Mouse (Mus musculus) CD8-positive naive resting alpha-beta T cell, adult 2 months (primary cell): Measurements from ENCODE around the gene Rabep2.

Source experiments
- DNase-seq, 2 experiments: peaks; one replicate each; pipeline ENCODE4 v3.0.0; 2022; ENCODE audit warnings: low read depth in 2 of 2, low spot score in 2 of 2

The Rabep2 gene

DNA sequence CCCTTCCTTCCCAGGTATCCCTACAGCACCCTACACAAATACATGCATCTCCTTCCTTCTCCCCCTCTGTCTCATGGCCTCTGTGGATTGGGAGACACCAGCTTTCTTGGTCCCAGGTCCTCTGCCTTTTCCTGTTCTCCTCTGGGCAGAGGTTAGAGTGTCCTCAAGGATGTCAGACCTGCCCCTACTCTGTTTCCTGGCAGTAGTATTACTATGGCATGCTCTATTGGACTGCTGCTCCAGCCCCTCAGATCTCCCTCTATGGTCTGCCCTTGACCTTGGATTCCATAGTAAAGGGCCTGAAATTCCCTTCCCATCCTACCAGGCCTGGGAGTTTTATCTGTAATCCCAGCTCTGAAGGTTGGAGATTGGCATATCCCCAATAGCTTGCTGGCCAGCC lies 1.6 kb downstream of the Rabep2 start:
- no peak for DNase-seq

DNA sequence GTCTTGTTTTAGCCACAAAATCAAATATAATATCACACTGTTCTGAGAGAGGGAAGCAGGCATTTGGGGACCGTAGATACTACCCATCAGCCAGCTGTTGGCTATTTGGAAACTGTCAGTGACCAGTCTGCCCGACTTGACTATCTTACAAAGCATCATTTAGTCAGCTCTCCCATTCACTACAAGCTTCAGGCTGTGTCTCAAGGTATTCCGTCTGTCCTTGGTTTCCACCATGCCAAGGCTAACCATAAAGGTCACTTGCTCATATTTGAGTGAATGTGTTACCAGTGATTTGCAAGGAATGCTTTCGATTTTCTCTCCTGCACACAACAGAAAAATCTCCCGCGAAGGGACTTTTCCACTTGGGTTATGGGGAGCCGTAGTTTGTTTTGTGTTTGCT lies 6.2 kb downstream of the Rabep2 start:
- DNase-seq, result no peak

DNA sequence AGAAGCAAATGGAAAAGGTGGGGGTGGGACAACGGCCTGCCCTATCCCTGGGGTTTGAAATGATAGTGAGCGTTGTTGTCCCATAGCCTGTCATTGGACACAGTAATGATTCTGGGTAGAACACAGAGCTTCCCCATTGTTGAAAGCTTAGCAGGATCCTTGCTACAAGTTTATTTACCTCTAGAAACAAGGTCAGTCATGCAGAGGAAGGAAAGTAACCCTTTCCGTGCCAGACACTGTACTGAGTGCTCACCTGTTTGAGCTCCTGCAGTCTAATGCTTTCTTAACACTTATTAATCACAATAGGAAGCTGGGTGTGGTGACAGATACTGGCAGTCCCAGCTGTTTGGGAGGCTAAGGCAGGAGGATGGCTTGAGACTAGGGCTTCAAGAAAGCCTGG lies 7.2 kb downstream of the Rabep2 start:
- no peak for DNase-seq

DNA sequence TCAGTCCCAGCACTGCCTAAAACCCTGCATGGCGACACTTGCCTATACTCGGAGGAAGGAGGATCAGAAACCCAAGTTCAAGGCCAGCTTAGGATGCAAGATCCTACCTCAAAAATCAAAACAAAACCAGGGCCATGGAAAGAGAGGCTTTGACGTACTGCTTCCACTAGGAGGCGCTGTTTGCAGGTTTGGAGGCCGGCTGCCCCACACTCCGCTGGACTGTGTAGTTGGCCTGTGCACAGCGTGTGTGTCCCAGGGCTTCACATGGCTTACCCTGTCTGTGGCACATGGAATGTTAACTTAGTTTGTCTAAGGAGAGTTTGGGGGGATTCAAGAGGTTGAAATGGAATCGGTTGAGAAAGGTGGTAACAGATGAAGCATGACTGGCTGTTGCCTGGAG lies 8.3 kb downstream of the Rabep2 start:
- DNase-seq, result peak; percentile 58 to 65

DNA sequence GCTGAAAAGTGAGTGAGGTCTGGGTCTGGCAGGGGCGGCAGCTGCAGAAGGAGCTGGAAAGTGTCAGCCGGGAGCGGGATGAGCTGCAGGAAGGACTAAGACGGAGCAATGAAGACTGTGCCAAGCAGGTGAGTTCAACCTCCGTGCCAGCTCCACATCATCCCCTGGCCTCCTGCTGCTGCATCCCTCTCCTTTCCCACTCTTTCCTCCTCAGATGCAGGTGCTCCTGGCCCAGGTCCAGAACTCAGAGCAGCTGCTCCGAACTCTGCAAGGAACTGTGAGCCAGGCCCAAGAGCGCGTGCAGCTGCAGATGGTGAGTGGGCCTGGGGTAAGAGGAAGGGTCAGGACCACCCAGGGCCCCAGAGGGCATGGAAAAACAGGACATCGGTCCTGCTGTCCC lies 11.6 kb downstream of the Rabep2 start:
- no peak for DNase-seq

DNA sequence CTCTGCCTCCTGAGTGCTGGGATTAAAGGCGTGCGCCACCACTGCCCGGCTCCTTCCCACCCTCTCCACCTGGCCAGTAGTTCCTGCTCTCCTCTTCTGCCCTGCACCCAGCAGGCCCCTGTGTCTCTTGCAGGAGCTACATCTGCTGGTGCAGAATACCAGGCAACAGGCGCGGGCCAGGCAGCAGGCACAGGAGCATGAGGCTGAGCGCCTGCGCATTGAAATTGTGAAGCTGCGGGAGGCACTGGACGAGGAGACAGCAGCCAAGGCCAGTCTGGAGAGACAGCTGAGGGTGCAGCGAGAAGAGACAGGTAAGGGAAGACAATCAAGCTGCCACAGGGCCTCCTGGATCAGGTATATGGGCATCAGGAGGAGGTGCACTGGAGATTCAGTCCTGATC lies 15.4 kb downstream of the Rabep2 start:
- no peak for DNase-seq

DNA sequence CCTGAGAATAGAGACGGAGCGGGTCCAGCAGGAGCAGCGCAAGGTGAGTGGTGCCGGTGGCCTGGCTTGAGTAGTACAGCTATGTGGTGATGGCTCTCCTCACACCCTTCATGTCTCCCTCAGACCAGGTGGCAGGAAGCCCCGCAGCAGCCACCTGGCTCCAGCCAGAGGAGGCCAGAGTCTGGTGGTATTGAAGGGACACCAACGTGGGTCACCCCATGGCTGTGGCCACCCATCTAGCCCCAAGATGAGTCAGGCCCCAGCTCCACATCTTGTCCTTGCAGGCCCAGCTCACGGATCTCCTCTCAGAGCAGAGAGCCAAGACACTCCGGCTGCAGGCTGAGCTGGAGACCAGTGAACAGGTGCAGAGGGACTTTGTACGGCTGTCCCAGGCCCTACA lies 16.0 kb downstream of the Rabep2 start:
- no peak for DNase-seq

DNA sequence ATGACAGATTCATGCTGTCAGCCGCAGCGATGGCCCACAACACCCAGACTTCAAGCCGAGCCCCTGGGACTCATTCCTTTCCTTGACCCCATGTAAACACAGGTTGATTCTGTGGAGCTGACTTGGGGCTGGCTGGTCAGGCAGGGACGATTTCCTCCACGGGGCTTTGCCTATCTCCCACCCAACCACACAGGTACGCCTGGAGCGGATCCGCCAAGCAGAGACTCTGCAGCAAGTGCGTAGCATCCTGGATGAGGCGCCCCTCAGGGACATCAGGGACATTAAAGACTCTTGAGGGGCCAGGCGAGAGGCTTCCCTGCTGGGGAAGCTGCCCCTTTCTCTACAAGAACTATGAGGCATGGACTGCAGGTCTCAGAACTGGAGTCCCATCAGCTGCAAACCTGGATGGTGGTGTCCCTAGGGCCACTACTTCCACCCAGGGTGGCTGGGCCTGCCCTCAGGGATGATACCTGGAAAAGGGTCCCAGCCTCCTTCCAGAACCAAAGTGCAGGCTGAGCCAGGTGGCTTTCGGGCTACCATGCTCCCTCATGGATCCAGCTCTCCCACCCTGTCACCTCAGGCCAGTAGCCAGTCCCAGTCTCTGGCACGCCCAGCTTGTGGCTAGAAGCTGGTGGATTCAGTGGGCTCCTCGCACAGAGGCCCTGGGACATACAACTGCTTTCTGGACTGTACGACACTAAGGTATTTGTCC lies 16.7 kb downstream of the Rabep2 start:
- DNase-seq, result no peak

DNA sequence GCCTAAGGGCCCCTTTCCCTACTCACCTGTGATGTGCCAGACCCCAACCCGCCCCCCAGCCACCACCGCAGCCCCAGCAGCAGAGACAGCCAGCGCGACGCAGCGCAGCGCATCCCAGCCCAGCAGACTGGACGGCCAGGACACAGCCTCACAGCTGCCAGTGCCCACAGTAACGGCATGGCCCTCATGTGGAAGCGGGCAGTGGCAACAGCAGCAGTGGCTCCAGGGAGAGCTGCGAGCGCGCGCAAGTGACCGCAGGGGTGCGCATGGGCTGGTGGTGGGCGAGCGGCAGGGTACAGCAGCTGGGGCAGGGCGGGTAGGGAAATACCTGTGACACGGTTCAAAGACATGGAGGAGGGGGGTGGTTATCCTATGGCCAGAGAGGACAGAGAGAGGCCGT lies 17.7 kb downstream of the Rabep2 start:
- no peak for DNase-seq

DNA sequence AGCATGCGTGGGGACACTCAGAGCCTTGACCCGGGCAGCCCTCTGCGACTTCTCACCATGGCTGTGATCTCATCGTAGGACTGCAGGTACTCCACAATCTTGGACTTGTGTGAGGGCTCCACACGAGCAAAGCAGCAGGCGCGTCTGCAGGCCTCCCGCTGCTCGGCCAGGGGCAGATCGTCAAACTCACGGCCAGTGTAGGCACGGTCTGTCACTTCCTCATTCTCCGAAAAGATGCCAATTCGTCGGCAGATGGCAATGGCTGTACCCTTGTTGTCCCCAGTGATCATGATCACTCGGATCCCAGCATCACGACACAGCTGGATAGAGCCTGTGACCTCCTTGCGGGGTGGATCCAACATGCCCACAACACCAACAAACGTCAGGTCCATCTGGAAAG lies 19.9 kb downstream of the Rabep2 start:
- DNase-seq, result no peak

DNA sequence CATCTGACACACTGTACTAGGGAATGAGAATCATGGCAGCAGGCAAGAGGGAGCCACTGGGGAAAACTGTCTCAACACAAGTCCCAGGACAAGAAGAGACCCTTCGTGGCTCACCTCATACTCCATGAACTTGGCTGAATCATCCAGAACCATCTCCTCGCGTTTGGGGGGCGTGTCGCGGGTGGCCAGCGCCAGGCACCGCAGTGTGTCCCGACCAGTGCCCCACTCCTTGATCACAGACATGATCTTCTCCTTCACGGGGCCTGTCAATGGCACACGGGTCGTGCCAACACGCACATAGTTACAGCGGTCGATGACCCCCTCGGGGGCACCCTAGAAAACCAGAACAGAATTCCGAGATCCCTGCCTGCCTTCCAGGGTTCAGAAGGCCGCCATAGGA lies 21.4 kb downstream of the Rabep2 start:
- no peak for DNase-seq

DNA sequence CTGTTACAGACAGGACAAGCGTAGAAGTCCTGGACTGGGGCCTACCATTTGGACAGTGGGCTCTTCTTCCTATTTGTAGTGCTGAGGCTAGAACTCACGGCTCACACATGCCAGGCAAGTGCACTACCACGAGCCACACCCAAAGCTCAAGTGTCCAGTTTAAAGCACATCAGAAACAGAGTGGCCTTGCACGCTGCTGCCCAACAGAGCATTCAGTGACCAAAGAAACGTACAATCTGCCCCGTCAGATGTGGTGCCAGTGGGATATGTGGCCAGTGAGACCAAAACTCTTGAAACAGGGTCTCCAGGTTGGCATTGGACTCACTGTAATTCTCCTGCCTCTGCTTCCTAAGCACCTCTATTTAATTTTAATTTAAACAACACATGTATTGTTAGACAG lies 22.1 kb downstream of the Rabep2 start:
- no peak for DNase-seq

DNA sequence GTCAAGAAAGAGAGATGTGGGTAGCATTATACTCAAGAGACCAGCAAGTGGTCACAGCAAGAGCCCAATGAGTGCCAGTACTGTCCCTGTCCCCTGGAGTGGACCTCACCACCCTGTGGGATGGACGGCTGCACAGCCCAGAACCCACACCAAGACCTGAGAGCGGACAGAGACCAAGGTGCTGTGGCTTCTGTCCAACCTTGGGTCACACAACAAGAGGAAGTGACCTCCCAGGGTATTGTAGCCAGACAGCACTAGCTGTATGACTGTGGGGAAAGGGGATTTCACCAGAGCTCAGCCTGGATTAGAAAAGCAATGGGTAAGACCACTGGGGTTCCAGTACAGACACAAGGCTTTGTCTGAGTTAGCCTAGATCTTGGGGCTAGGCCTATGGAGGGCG lies 23.7 kb downstream of the Rabep2 start:
- no peak for DNase-seq

DNA sequence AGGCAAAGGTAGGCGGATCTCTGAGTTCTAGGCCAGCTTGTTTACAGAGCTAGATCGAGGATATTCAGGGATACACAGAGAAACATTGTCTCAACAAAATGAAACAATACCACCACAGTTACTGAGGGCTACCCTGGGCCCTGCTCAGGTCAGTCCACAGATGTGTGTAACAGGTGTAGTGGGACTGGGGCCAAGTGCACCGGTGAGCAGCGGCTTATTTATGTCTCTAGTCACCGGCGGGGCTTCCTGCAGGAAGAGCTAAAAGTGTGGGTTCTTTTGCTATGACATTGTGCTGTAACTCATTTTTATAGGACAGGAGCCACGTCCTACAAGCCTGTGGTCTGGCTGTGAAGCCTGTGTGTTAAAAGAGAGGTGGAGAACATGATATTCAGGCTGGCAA lies 25.3 kb downstream of the Rabep2 start:
- no peak for DNase-seq

DNA sequence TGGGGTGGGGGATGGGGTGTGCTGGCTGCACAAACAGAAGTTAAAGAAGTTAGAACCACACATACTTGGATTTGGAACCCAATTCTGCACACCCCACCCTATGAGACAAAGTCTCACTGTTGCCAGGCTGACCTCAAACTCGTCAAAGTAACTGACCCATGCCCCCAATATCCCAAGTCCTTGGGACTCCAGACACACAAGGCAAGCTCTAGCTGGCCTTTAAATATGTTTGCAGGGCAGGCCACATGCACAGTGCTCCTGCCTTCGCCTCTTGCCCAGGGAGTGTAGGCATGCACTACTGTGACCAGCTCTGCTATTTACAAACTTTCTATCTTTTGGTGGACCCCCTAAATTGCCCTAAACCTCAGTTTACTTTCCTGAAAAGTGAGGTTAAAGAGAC lies 26.7 kb downstream of the Rabep2 start:
- no peak for DNase-seq

DNA sequence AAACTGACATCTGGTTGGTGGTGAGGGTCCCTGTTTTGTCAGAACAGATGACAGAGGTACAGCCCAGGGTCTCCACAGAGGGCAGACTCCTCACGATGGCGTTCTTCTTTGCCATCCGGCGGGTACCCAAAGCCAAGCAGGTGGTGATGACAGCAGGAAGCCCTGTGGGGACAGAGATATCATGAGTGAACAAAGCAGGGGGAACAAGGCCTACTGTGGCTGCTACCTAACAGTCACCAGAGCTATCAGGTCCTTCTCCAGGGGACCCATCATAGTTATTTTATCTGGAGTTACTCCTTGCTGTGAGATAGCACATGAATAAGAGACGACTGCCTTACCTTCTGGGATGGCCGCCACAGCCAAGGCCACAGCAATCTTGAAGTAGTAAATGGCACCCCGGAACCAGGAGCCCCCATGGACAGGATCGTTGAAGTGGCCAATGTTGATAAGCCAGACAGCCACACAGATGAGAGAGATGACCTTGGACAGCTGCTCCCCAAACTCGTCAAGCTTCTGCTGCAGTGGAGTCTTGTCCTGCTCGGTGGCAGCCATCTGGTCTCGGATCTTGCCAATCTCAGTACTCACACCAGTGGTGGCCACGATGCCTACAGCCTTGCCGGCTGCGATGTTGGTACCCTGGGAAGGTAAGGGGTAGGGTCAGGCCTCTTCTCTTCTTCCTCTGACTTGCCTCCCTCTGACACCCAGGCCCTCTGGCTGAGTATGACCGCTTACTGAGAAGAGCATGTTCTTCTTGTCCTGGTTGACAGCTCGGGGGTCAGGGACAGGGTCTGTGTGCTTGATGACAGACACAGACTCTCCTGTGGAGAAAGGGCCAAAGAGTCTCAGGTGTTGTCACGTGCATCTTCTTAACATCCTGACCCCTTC lies 28.1 kb downstream of the Rabep2 start:
- DNase-seq, result no peak

DNA sequence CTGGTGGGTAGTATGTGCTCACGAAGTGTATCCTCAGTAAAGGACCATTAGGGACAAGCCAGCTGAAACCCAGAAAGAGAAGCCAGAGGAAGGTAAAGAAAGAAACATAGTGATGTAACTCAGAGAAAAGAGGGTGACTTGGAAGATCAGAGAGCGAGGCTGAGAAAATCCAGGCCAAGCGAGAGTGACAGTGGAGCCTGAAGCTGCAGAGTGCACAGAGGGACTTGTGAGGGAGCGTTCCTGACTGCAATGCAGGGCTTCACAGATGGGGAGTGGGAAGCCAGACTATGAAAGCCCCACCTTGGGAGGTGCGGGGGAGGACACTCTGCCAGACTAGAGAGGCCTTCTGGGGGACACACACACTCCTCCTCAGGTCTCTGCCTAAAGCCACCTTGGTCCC lies 29.7 kb downstream of the Rabep2 start:
- DNase-seq, result no peak

DNA sequence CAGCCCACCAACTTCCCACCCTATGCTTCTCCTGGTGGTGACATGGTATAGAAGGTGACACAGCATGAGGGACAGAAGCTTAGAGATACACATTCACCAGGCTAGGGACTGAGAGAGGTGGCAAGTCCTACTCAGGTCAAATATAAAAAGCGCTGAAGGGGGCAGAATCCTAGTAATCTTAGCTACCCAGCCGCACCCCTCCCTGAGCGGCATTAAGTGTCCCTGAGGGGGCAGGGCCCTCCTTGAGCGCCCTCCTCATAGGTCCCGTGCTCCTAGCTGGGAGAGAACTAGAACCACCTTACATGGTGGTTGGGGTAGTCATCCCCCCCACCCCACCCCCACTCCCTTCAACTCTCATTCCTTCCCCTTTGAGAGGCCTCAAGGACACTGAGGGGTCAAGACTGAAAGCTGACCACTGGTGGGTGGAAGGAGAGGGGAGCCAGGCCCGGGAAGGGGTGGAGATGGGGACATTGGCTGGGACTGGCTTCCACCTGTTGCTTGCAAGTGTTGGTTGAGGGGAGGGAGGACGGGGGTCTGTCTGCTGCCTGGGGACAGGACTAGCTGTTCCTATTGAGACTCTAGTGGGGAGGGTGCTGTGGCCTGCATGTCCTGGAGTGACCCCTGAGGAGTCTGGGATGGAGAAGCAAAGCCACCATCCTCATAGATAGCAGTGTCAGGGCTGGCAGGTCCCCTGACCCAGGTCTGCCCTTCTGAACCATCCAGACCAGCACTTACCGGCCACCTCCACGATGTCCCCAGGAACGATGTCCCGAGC lies 30.5 kb downstream of the Rabep2 start:
- no peak for DNase-seq

DNA sequence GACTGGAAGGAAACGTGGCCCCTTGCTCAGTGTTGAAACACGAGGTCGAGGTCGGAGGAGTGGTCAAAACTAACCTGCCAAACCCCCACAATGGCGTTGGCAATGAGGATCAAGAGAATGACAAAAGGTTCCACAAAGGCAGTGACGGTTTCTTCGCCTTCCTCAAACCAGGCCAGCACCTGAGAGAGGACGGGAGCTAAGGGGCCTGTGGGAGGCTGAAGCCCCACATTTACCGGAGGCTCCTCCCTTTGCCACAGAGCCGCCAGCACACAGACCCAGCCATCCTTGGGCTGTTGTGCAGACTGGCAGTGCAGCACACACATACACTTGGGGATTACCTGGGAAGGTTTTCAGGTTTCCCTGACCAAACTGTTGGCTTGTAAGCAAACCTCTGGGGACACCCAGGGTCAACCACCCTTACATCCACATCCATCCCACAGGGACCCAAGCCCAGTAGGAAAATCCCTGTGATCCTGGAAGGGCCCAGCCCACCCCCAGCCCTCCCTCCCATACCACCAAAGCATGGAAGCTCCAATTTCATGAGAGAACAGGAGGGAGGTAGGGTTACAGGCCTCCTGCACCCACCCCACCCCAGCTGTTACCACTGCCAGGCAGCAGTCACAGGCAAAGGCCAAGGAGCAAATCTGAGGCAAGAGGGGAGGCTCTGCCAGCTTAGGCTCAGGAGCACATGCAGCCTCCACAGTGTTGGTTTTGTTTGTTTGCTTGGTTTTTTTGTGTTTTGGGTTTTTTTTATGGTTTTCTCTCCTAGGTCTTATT lies 32.3 kb downstream of the Rabep2 start:
- DNase-seq, result no peak

DNA sequence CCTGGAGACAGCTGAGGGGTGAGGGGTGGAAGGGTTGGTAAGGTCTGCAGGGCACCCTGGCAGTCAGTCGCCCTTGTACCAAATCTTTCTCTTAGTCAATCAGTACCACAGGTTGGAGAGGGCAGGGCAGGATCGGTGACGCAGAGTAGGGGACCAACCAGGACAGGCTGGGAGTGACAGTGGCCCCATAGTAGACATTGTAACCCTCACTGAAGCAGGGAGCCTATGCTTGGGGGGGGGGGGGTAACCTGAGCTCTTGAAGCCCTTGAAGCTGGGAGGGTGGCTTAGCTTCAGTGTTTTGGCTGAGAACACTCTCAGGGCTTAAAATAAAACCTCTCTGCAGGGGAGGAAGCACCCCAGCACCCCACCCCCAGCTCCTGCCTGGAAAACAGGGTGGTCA lies 33.1 kb downstream of the Rabep2 start:
- no peak for DNase-seq

DNA sequence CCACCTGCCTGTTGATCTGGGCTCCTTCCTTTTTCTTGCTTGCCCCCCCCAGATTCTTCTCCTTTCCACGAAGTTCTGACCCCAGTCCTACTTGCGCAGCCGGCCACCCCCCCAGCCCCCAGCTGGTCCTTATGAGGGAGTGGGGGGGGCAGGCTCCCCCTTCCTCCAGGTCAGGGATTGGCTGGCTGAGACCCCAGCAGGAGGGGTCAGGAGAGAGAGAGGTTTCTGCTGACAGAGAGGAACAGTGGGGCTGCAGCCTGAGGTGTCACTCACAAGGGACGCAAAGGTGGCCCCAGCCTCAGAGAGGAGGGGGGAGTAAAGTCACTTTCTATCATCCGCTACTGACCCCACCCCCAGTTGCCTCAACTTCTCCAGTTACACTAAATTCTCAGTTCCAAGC lies 34.4 kb downstream of the Rabep2 start, which contains the start of gene Atp2a1:
Gene Atp2a1 (minus strand): TSS at position 105 of the 400 bp plus-strand sequence.
- DNase-seq, result no peak
